Comparison of ENCODE assay signal across 8 mouse cellular contexts in genomic region chr7:44891611-44892010, GRCm38 (mm10). TPM values are rescaled to one million over a fixed set of nuclear protein-coding genes. Genes with fewer than 3 reads are reported as not detected.
DNase-seq lines count a peak whose midpoint lies in the region; ATAC-seq and TF ChIP-seq lines count a peak whose summit lies in the region.

No protein-coding gene starts in this region.

- peaks cover 7% of the 10 kb centered on the region; the same call in 1 of the 2 replicates for H3K4me1 ChIP-seq in lung, postnatal 0 days (ENCODE audit: insufficient read depth, low read depth, low read length)
- peaks cover 17% of the 10 kb centered on the region for H3K4me1 ChIP-seq in small intestine, adult 2 months (ENCODE audit: control insufficient read depth, insufficient read depth, insufficient read length, low read length)

- no peak for TF ChIP-seq CTCF in lung, postnatal 0 days (IDR thresholded peaks at IDR 0.05)
- TF ChIP-seq CTCF in small intestine, adult 2 months (IDR thresholded peaks at IDR 0.05; ENCODE audit: extremely low read depth, insufficient read length, insufficient replicate concordance, low read depth, low read length) = no peak

- peak overlapping the region; percentile 91 for H3K4me2 ChIP-seq in lung, postnatal 0 days (replicated peaks; ENCODE audit: low read depth, low read length)

- H3K9ac ChIP-seq in lung, postnatal 0 days (replicated peaks; ENCODE audit: low read depth) = peak overlapping the region; percentile 85

- no peaks in the 10 kb centered on the region for H3K9me3 ChIP-seq in lung, postnatal 0 days (ENCODE audit: low read length)

- H3K27ac ChIP-seq in lung, postnatal 0 days (ENCODE audit: low read length) = peak overlapping the region; percentile 97
- peak overlapping the region; percentile 33 for H3K27ac ChIP-seq in small intestine, adult 2 months (ENCODE audit: insufficient read depth, low read depth, low read length)

- H3K27me3 ChIP-seq in lung, postnatal 0 days (replicated peaks; ENCODE audit: insufficient read depth, low read length) = no peaks in the 10 kb centered on the region
- H3K27me3 ChIP-seq in small intestine, adult 2 months (ENCODE audit: control insufficient read depth, insufficient read depth, low read length) = no peaks in the 10 kb centered on the region

- no peak for TF ChIP-seq EP300 in lung, postnatal 0 days (IDR thresholded peaks at IDR 0.05)

- no peaks in the 10 kb centered on the region for H3K36me3 ChIP-seq in lung, postnatal 0 days (ENCODE audit: insufficient read depth, low read length)
- H3K36me3 ChIP-seq in small intestine, adult 2 months (ENCODE audit: control insufficient read depth, insufficient read depth, low read length) = peaks cover 9% of the 10 kb centered on the region

- WGBS in lung, postnatal 0 days = 11% methylated on average over 6 of the region's 6 CpGs
- 12% methylated on average over 6 of the region's 6 CpGs for WGBS in small intestine, adult 2 months

- peak overlapping the region; percentile 84 for H3K4me3 ChIP-seq in lung, postnatal 0 days (ENCODE audit: low read depth, low read length)
- H3K4me3 ChIP-seq in small intestine, adult 2 months (ENCODE audit: low read depth, low read length) = peak overlapping the region; percentile 89

- no peak for ATAC-seq in lung, postnatal 0 days
- ATAC-seq in erythroid progenitor cell, adult 5-6 weeks (replicated peaks; ENCODE audit: low FRiP score, poor library complexity, severe bottlenecking) = 0 out of 2 replicates have a peak, but pooled peaks have one; percentile 13

- TF ChIP-seq POLR2A in small intestine, adult 2 months (IDR thresholded peaks at IDR 0.05; ENCODE audit: low read depth, low read length) = no peak

- no peak for DNase-seq in lung, postnatal 0 days (ENCODE audit: low spot score)
- DNase-seq in lung, postnatal 25 days (ENCODE audit: low spot score) = no peak
- peak; percentile 31 for DNase-seq in kidney, postnatal 14 days
- DNase-seq in retina, postnatal 1 day = no peak
- DNase-seq in urinary bladder, adult 2 months (ENCODE audit: low spot score) = no peak
- DNase-seq in adrenal gland, postnatal 14 days = no peak

RNA-seq across cellular contexts. Expression of gene Med25, which starts 0.9 kb away (rescaled TPM):
- 54.2 and 62.5 TPM in 2 replicates for polyA plus RNA-seq in lung, postnatal 0 days (2015; fragmentation: Nextera tagmentation; extraction: Ambion mirVana)
- total RNA-seq in erythroid progenitor cell, adult 5-6 weeks (2015; ENCODE audit: low replicate concordance) = 10.1 and 18.0 TPM in 2 replicates
- total RNA-seq in erythroid progenitor cell, adult 5-6 weeks (2017; ENCODE audit: low replicate concordance) = 8.0 and 11.3 TPM in 2 replicates
- 85.8 and 208 TPM in 2 replicates for polyA plus RNA-seq in small intestine, adult 2 months (2012; rRNA removed)
- polyA plus RNA-seq in urinary bladder, adult 2 months (2012; rRNA removed) = 57.8 and 66.1 TPM in 2 replicates
- total RNA-seq in adrenal gland, postnatal 14 days (2021) = 75.3 and 87.2 TPM in 2 replicates

RNA-seq across cellular contexts. Expression of gene Fuz, which starts 4.3 kb away (rescaled TPM):
- 15.1 and 18.3 TPM in 2 replicates for polyA plus RNA-seq in lung, postnatal 0 days (2015; fragmentation: Nextera tagmentation; extraction: Ambion mirVana)
- total RNA-seq in erythroid progenitor cell, adult 5-6 weeks (2015; ENCODE audit: low replicate concordance) = 2.5 and 6.5 TPM in 2 replicates
- 4.5 and 6.7 TPM in 2 replicates for total RNA-seq in erythroid progenitor cell, adult 5-6 weeks (2017; ENCODE audit: low replicate concordance)
- 15.8 and 27.5 TPM in 2 replicates for polyA plus RNA-seq in small intestine, adult 2 months (2012; rRNA removed)
- polyA plus RNA-seq in urinary bladder, adult 2 months (2012; rRNA removed) = 47.7 and 53.9 TPM in 2 replicates
- total RNA-seq in adrenal gland, postnatal 14 days (2021) = 23.5 and 24.8 TPM in 2 replicates

RNA-seq across cellular contexts. Expression of gene Ptov1, which starts 22.0 kb away (rescaled TPM):
- 276 and 288 TPM in 2 replicates for polyA plus RNA-seq in lung, postnatal 0 days (2015; fragmentation: Nextera tagmentation; extraction: Ambion mirVana)
- total RNA-seq in erythroid progenitor cell, adult 5-6 weeks (2015; ENCODE audit: low replicate concordance) = 16.9 and 18.4 TPM in 2 replicates
- 1.8 and 4.8 TPM in 2 replicates for total RNA-seq in erythroid progenitor cell, adult 5-6 weeks (2017; ENCODE audit: low replicate concordance)
- polyA plus RNA-seq in small intestine, adult 2 months (2012; rRNA removed) = 82.3 and 141 TPM in 2 replicates
- polyA plus RNA-seq in urinary bladder, adult 2 months (2012; rRNA removed) = 176 and 195 TPM in 2 replicates
- 239 and 241 TPM in 2 replicates for total RNA-seq in adrenal gland, postnatal 14 days (2021)

RNA-seq across cellular contexts. Expression of gene Pnkp, which starts 34.7 kb away (rescaled TPM):
- polyA plus RNA-seq in lung, postnatal 0 days (2015; fragmentation: Nextera tagmentation; extraction: Ambion mirVana) = 39.7 and 41.3 TPM in 2 replicates
- 29.6 and 36.0 TPM in 2 replicates for total RNA-seq in erythroid progenitor cell, adult 5-6 weeks (2015; ENCODE audit: low replicate concordance)
- 30.9 and 58.2 TPM in 2 replicates for total RNA-seq in erythroid progenitor cell, adult 5-6 weeks (2017; ENCODE audit: low replicate concordance)
- 36.9 and 84.2 TPM in 2 replicates for polyA plus RNA-seq in small intestine, adult 2 months (2012; rRNA removed)
- 23.4 and 24.1 TPM in 2 replicates for polyA plus RNA-seq in urinary bladder, adult 2 months (2012; rRNA removed)
- total RNA-seq in adrenal gland, postnatal 14 days (2021) = 35.2 and 45.1 TPM in 2 replicates

RNA-seq across cellular contexts. Expression of gene Ap2a1, which starts 37.7 kb away (rescaled TPM):
- polyA plus RNA-seq in lung, postnatal 0 days (2015; fragmentation: Nextera tagmentation; extraction: Ambion mirVana) = 36.1 and 39.4 TPM in 2 replicates
- total RNA-seq in erythroid progenitor cell, adult 5-6 weeks (2015; ENCODE audit: low replicate concordance) = 93.0 and 93.9 TPM in 2 replicates
- total RNA-seq in erythroid progenitor cell, adult 5-6 weeks (2017; ENCODE audit: low replicate concordance) = 46.2 and 74.2 TPM in 2 replicates
- polyA plus RNA-seq in small intestine, adult 2 months (2012; rRNA removed) = 49.8 and 85.2 TPM in 2 replicates
- polyA plus RNA-seq in urinary bladder, adult 2 months (2012; rRNA removed) = 74.2 and 77.7 TPM in 2 replicates
- 81.2 and 83.2 TPM in 2 replicates for total RNA-seq in adrenal gland, postnatal 14 days (2021)
